33 mouse cellular contexts compared by ENCODE assay signal in the genomic region with DNA sequence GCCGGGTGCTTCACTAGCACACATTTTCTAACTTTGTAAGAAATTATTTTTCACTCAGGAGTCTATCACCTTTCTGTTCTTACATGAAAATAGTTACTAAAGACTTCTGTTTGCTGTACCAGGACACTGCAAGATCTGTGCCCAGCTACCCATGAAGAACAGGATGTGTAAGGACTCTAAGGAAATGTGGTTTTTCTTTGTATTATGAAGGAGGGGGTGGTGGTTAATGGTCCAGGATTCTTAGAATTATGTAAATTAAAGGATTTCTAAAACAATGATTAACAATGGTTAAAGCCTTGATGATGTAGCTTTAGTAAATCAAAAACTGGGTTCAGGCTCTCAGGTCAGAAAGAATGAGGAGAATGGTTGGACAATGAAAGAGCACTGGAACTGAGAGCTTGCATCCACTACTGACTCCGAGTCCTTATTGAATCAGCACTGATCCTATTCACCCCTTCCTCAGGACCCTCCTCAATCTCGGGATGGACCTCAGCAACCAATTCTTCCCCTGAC. TPM values are rescaled to one million over a fixed set of nuclear protein-coding genes. Genes with fewer than 3 reads are reported as not detected.
"Had no signal": no experiment of that assay in that cellular context is flagged by ENCODE, and none has a peak within 500 bp of the region (broad histone marks: within the 10 kb centered on the region; RNA-seq: fewer than 3 reads in every experiment).

No protein-coding gene starts in this region.

- H3K9ac ChIP-seq: forebrain, postnatal 0 days; heart, embryonic 13.5 days; heart, embryonic 15.5 days; hindbrain, embryonic 12.5 days; hindbrain, embryonic 14.5 days; intestine, embryonic 15.5 days; limb, embryonic 12.5 days; liver, embryonic 13.5 days; liver, embryonic 15.5 days; liver, postnatal 0 days had no signal

- DNase-seq: forebrain, postnatal 0 days; gastrocnemius, postnatal 14 days; gastrocnemius, postnatal 36 days; heart, adult 11 months; heart, adult 2 months; heart, postnatal 14 days; heart, postnatal 36 days; liver; liver, embryonic 13.5 days; liver, postnatal 0 days had no signal

- H3K9me3 ChIP-seq: heart, embryonic 13.5 days; heart, embryonic 15.5 days; hindbrain, embryonic 10.5 days; hindbrain, embryonic 12.5 days; intestine, embryonic 15.5 days; limb, embryonic 10.5 days; limb, embryonic 12.5 days; liver, embryonic 13.5 days; liver, embryonic 15.5 days had no signal

- H3K27me3 ChIP-seq: heart, embryonic 13.5 days; heart, embryonic 15.5 days; hindbrain, embryonic 12.5 days; intestine, embryonic 15.5 days; limb, embryonic 12.5 days; liver, embryonic 13.5 days; liver, embryonic 15.5 days had no signal

- H3K27ac ChIP-seq: heart, adult 2 months; heart, embryonic 13.5 days; heart, embryonic 15.5 days; hindbrain, embryonic 10.5 days; hindbrain, embryonic 12.5 days; hindbrain, embryonic 14.5 days; intestine, embryonic 15.5 days; layer of hippocampus, adult 2 months; left cerebral cortex, adult 2 months; limb, embryonic 10.5 days; limb, embryonic 12.5 days; liver, embryonic 13.5 days; liver, embryonic 15.5 days had no signal

- H3K4me1 ChIP-seq: heart, embryonic 13.5 days; heart, embryonic 15.5 days; hindbrain, embryonic 10.5 days; hindbrain, embryonic 12.5 days; intestine, embryonic 15.5 days; limb, embryonic 10.5 days; limb, embryonic 12.5 days; liver, embryonic 13.5 days; liver, embryonic 15.5 days had no signal

- H3K36me3 ChIP-seq: heart, embryonic 13.5 days; heart, embryonic 15.5 days; hindbrain, embryonic 10.5 days; hindbrain, embryonic 12.5 days; intestine, embryonic 15.5 days; limb, embryonic 10.5 days; limb, embryonic 12.5 days; liver, embryonic 13.5 days; liver, embryonic 15.5 days had no signal

- ATAC-seq: forebrain, postnatal 0 days; hindbrain, embryonic 16.5 days; inflammation-experienced regulatory T-cells, adult 6 months; intestine, embryonic 15.5 days; intestine, postnatal 0 days; liver, postnatal 0 days had no signal

- H3K4me3 ChIP-seq: heart, adult 2 months; heart, embryonic 13.5 days; heart, embryonic 15.5 days; hindbrain, embryonic 10.5 days; hindbrain, embryonic 12.5 days; intestine, embryonic 15.5 days; layer of hippocampus, adult 2 months; left cerebral cortex, adult 2 months; limb, embryonic 10.5 days; limb, embryonic 12.5 days; liver, embryonic 13.5 days; liver, embryonic 15.5 days had no signal

- H3K4me2 ChIP-seq: heart, embryonic 11.5 days; heart, embryonic 13.5 days; heart, embryonic 15.5 days; hindbrain, embryonic 12.5 days; hindbrain, embryonic 14.5 days; intestine, embryonic 15.5 days; limb, embryonic 12.5 days; liver, embryonic 11.5 days; liver, embryonic 13.5 days; liver, embryonic 15.5 days had no signal

RNA-seq across cellular contexts. Expression of a gene that starts 23.5 kb away (rescaled TPM):
- total RNA-seq: forebrain, postnatal 0 days; gastrocnemius, adult 18-20 months; gastrocnemius, adult 8-10 months; gastrocnemius, postnatal 14 days; gastrocnemius, postnatal 36 days; heart, adult 2 months; heart, postnatal 14 days; heart, postnatal 36 days; layer of hippocampus, adult 2 months; layer of hippocampus, postnatal 10 days; layer of hippocampus, postnatal 25 days; left cerebral cortex, adult 2 months; left cerebral cortex, postnatal 14 days; left cerebral cortex, postnatal 36 days had no signal
- polyA plus RNA-seq: forebrain, postnatal 0 days; heart, adult 2 months; heart, embryonic 11.5 days; heart, embryonic 13.5 days; heart, embryonic 15.5 days; heart, postnatal 0 days; hindbrain, embryonic 10.5 days; hindbrain, embryonic 12.5 days; hindbrain, embryonic 14.5 days; hindbrain, embryonic 16.5 days; inflammation-experienced regulatory T-cells, adult 6 months; intestine, embryonic 15.5 days; limb, embryonic 10.5 days; limb, embryonic 12.5 days; liver, embryonic 11.5 days; liver, embryonic 13.5 days; liver, embryonic 15.5 days; liver, postnatal 0 days had no signal
